16 mouse cellular contexts compared by ENCODE assay signal in genomic region chr7:29007224-29008101, GRCm38 (mm10). TPM values are rescaled to one million over a fixed set of nuclear protein-coding genes. Genes with fewer than 3 reads are reported as not detected.
DNase-seq lines count a peak whose midpoint lies in the region; ATAC-seq and TF ChIP-seq lines count a peak whose summit lies in the region.
"Had no signal": no experiment of that assay in that cellular context is flagged by ENCODE, and none has a peak within 500 bp of the region (broad histone marks: within the 10 kb centered on the region; RNA-seq: fewer than 3 reads in every experiment).

No protein-coding gene starts in this region.

- no peak for TF ChIP-seq CTCF in bone marrow, adult 2 months (IDR thresholded peaks at IDR 0.05; ENCODE audit: control insufficient read depth, insufficient read depth, low read length)

- H3K9me3 ChIP-seq in hindbrain, embryonic 16.5 days (ENCODE audit: control insufficient read depth, low read length): no peaks in the 10 kb centered on the region
- H3K9me3 ChIP-seq in intestine, embryonic 16.5 days (ENCODE audit: control insufficient read depth, low read length): no peaks in the 10 kb centered on the region
- H3K9me3 ChIP-seq: liver, embryonic 12.5 days had no signal

- 0 out of 2 replicates have a peak, but pooled peaks have one; percentile 20 for ATAC-seq in megakaryocyte-erythroid progenitor cell, adult 5-6 weeks (replicated peaks; ENCODE audit: low FRiP score, low TSS enrichment, poor library complexity, severe bottlenecking)
- no peak for ATAC-seq in hindbrain, embryonic 16.5 days
- ATAC-seq in intestine, embryonic 16.5 days: no peak
- ATAC-seq: liver, embryonic 12.5 days had no signal

- H3K36me3 ChIP-seq in hindbrain, embryonic 16.5 days (ENCODE audit: control insufficient read depth, insufficient read depth, low read length): no peaks in the 10 kb centered on the region
- H3K36me3 ChIP-seq in intestine, embryonic 16.5 days (ENCODE audit: control insufficient read depth, insufficient read depth, low read length): no peaks in the 10 kb centered on the region

- H3K4me1 ChIP-seq in bone marrow, adult 2 months (ENCODE audit: control insufficient read depth, insufficient read depth, low read length): peaks cover 8% of the 10 kb centered on the region
- H3K4me1 ChIP-seq in hindbrain, embryonic 16.5 days (ENCODE audit: control insufficient read depth, insufficient read depth, low read depth, low read length): no peaks in the 10 kb centered on the region
- H3K4me1 ChIP-seq in intestine, embryonic 16.5 days (ENCODE audit: control insufficient read depth, insufficient read depth, low read length): no peaks in the 10 kb centered on the region

- no peaks in the 10 kb centered on the region for H3K27me3 ChIP-seq in hindbrain, embryonic 16.5 days (replicated peaks; ENCODE audit: control insufficient read depth, insufficient read depth, low read length)
- H3K27me3 ChIP-seq in intestine, embryonic 16.5 days (replicated peaks; ENCODE audit: control insufficient read depth, insufficient read depth, low read length): no peaks in the 10 kb centered on the region

- WGBS in bone marrow, adult 2 months: 42% methylated on average over 9 of the region's 9 CpGs
- 83% methylated on average over 9 of the region's 9 CpGs for WGBS in hindbrain, embryonic 16.5 days
- 75% methylated on average over 9 of the region's 9 CpGs for WGBS in intestine, embryonic 16.5 days

- peak overlapping the region; percentile 86 for H3K27ac ChIP-seq in bone marrow, adult 2 months (ENCODE audit: control insufficient read depth, insufficient read depth, low read depth, low read length, poor library complexity)
- H3K27ac ChIP-seq in hindbrain, embryonic 16.5 days (ENCODE audit: low read depth, low read length): no peak overlapping the region
- no peak overlapping the region for H3K27ac ChIP-seq in intestine, embryonic 16.5 days (ENCODE audit: low read length)
- H3K27ac ChIP-seq: liver, embryonic 12.5 days had no signal

- no peak overlapping the region for H3K4me2 ChIP-seq in hindbrain, embryonic 16.5 days (ENCODE audit: low read length)
- no peak overlapping the region for H3K4me2 ChIP-seq in intestine, embryonic 16.5 days (ENCODE audit: low read depth, low read length)
- H3K4me2 ChIP-seq: heart, embryonic 11.5 days; liver, embryonic 12.5 days had no signal

- no peak for TF ChIP-seq POLR2A in bone marrow, adult 2 months (IDR thresholded peaks at IDR 0.05; ENCODE audit: borderline replicate concordance, control insufficient read depth, low read depth, low read length)

- no peak overlapping the region for H3K9ac ChIP-seq in hindbrain, embryonic 16.5 days (ENCODE audit: low read depth, low read length)
- H3K9ac ChIP-seq in intestine, embryonic 16.5 days (ENCODE audit: low read depth, low read length): no peak overlapping the region
- H3K9ac ChIP-seq: liver, embryonic 12.5 days had no signal

- H3K4me3 ChIP-seq in bone marrow, adult 2 months (replicated peaks; ENCODE audit: control insufficient read depth, low read depth, low read length): no peak overlapping the region
- H3K4me3 ChIP-seq in hindbrain, embryonic 16.5 days (ENCODE audit: low read length): no peak overlapping the region
- no peak overlapping the region for H3K4me3 ChIP-seq in intestine, embryonic 16.5 days (ENCODE audit: low read length)
- H3K4me3 ChIP-seq: liver, embryonic 12.5 days had no signal

- DNase-seq in heart, adult 8-10 months (ENCODE audit: low spot score): peak; percentile 1
- no peak for DNase-seq in heart, postnatal 4 days
- DNase-seq in 3134 (ENCODE audit: extremely low read depth, insufficient read length, low spot score): peak; percentile 53
- DNase-seq in cerebellum, adult 18-20 months: no peak
- DNase-seq: adrenal gland, adult 8-10 months; cerebellum, postnatal 36 days; gastrocnemius, postnatal 25 days; heart, postnatal 36 days; kidney, postnatal 14 days; midbrain, embryonic 14.5 days had no signal

RNA-seq across cellular contexts. Expression of gene Map4k1, which starts 25.6 kb away (rescaled TPM):
- 1 to 10 TPM in 1 of 4 experiments, under 1 TPM in 3; 0.50 to 1.1 (median 0.74) TPM for total RNA-seq in heart, adult 8-10 months (2022)
- total RNA-seq in heart, postnatal 4 days (2021): 1 to 10 TPM; 1.6 to 2.0 TPM
- polyA plus RNA-seq in bone marrow, adult 2 months (2011; ENCODE audit: insufficient read depth, insufficient read length, low replicate concordance, missing spikeins): 43.0 and 111 TPM in 2 replicates
- total RNA-seq in megakaryocyte-erythroid progenitor cell, adult 5-6 weeks (2014; fragmentation: Nextera tagmentation): 64.1 and 76.8 TPM in 2 replicates
- 42.6 and 47.9 TPM in 2 replicates for total RNA-seq in megakaryocyte-erythroid progenitor cell, adult 5-6 weeks (2017)
- 10.7 and 13.8 TPM in 2 replicates for polyA plus RNA-seq in hindbrain, embryonic 16.5 days (2015; fragmentation: Nextera tagmentation; extraction: Ambion mirVana)
- 6.9 and 7.3 TPM in 2 replicates for polyA plus RNA-seq in intestine, embryonic 16.5 days (2015; fragmentation: Nextera tagmentation; extraction: Ambion mirVana)

RNA-seq across cellular contexts. Expression of gene Eif3k, which starts 25.8 kb away (rescaled TPM):
- total RNA-seq in heart, adult 8-10 months (2022): 100 to 1,000 TPM; 152 to 167 (median 158) TPM
- 100 to 1,000 TPM; 205 to 208 TPM for total RNA-seq in heart, postnatal 4 days (2021)
- 184 and 225 TPM in 2 replicates for polyA plus RNA-seq in bone marrow, adult 2 months (2011; ENCODE audit: insufficient read depth, insufficient read length, low replicate concordance, missing spikeins)
- total RNA-seq in megakaryocyte-erythroid progenitor cell, adult 5-6 weeks (2014; fragmentation: Nextera tagmentation): 499 and 586 TPM in 2 replicates
- total RNA-seq in megakaryocyte-erythroid progenitor cell, adult 5-6 weeks (2017): 360 and 454 TPM in 2 replicates
- 282 and 295 TPM in 2 replicates for polyA plus RNA-seq in hindbrain, embryonic 16.5 days (2015; fragmentation: Nextera tagmentation; extraction: Ambion mirVana)
- 355 and 362 TPM in 2 replicates for polyA plus RNA-seq in intestine, embryonic 16.5 days (2015; fragmentation: Nextera tagmentation; extraction: Ambion mirVana)

RNA-seq across cellular contexts. Expression of gene Actn4, which starts 45.3 kb away (rescaled TPM):
- total RNA-seq in heart, adult 8-10 months (2022): 10 to 100 TPM; 57.8 to 82.0 (median 75.8) TPM
- 100 to 1,000 TPM; 224 to 231 TPM for total RNA-seq in heart, postnatal 4 days (2021)
- 60.5 and 66.0 TPM in 2 replicates for polyA plus RNA-seq in bone marrow, adult 2 months (2011; ENCODE audit: insufficient read depth, insufficient read length, low replicate concordance, missing spikeins)
- 93.1 and 106 TPM in 2 replicates for total RNA-seq in megakaryocyte-erythroid progenitor cell, adult 5-6 weeks (2014; fragmentation: Nextera tagmentation)
- 41.1 and 51.7 TPM in 2 replicates for total RNA-seq in megakaryocyte-erythroid progenitor cell, adult 5-6 weeks (2017)
- polyA plus RNA-seq in hindbrain, embryonic 16.5 days (2015; fragmentation: Nextera tagmentation; extraction: Ambion mirVana): 146 and 172 TPM in 2 replicates
- 402 and 447 TPM in 2 replicates for polyA plus RNA-seq in intestine, embryonic 16.5 days (2015; fragmentation: Nextera tagmentation; extraction: Ambion mirVana)

Comparison
In these comparisons a context has a peak if more than half of its experiments do, and no peak if none do; other contexts are left out.
1. DNase-seq: peak in heart, adult 8-10 months (single experiment) and 3134 (single experiment); none in heart, postnatal 4 days (single experiment) and cerebellum, adult 18-20 months (0 of 2).
2. RNA of gene Map4k1, which starts 25.6 kb away (total RNA-seq): 42.6 to 76.8 TPM in megakaryocyte-erythroid progenitor cell, adult 5-6 weeks; 1.6 to 2.0 TPM in heart, postnatal 4 days and 0.50 to 1.1 TPM in heart, adult 8-10 months; every median in the first group is over 10 times any median in the second.